Mouse (Mus musculus) monocyte, adult 5-6 weeks (primary cell): ENCODE measurements around the gene Pgm5. TPM values are rescaled to one million over a fixed set of nuclear protein-coding genes. Genes with fewer than 3 reads are reported as not detected.

Source experiments
- ATAC-seq: fragments of 153-309, 156-312 bp; replicated peaks from 2 replicates; pipeline ENCODE4 v1.8.0; 2017; ENCODE audit warnings: mild to moderate bottlenecking; ENCODE audit not compliant: low TSS enrichment, insufficient number of reproducible peaks, severe bottlenecking, poor library complexity, low FRiP score
- total RNA-seq: library from RNA; stranded (forward); fragments of 200-1000, 200-491, 200-594 nt; gene quantifications from 3 replicates; pipeline ENCODE4 v1.2.3, GENCODE M21; 2017

Gene Pgm5
- total RNA-seq, 1 experiment from 2014 or later, result not detected

GRCm38 (mm10) chr19:24793545-24794139 is 68.0 kb downstream of the Pgm5 start:
- no peak for ATAC-seq

- no peak for ATAC-seq
Observed at GRCm38 (mm10) chr19:24792876-24793275, 68.8 kb downstream of the Pgm5 start.

- no peak for ATAC-seq
Observed at GRCm38 (mm10) chr19:24785898-24786297, 75.8 kb downstream of the Pgm5 start.

- ATAC-seq, result no peak
Observed at GRCm38 (mm10) chr19:24785056-24785675, 76.5 kb downstream of the Pgm5 start.

- ATAC-seq, result no peak
Observed at GRCm38 (mm10) chr19:24783736-24784135, 77.9 kb downstream of the Pgm5 start.

- no peak for ATAC-seq
Observed at GRCm38 (mm10) chr19:24779996-24780395, 81.7 kb downstream of the Pgm5 start.

- ATAC-seq, result no peak
Observed at GRCm38 (mm10) chr19:24770345-24770744, 91.3 kb downstream of the Pgm5 start.

GRCm38 (mm10) chr19:24767401-24767800 is 94.3 kb downstream of the Pgm5 start:
- ATAC-seq, result no peak

- no peak for ATAC-seq
Observed at GRCm38 (mm10) chr19:24762473-24763149, 99.0 kb downstream of the Pgm5 start.

- no peak for ATAC-seq
Observed at GRCm38 (mm10) chr19:24756627-24757026, 105.0 kb downstream of the Pgm5 start.

GRCm38 (mm10) chr19:24754440-24754785 is 107.2 kb downstream of the Pgm5 start:
- no peak for ATAC-seq

GRCm38 (mm10) chr19:24753617-24754439 is 107.8 kb downstream of the Pgm5 start:
- ATAC-seq, result no peak

GRCm38 (mm10) chr19:24752873-24753538 is 108.6 kb downstream of the Pgm5 start:
- ATAC-seq, result no peak

- ATAC-seq, result no peak
Observed at GRCm38 (mm10) chr19:24746266-24746875, 115.3 kb downstream of the Pgm5 start.

- no peak for ATAC-seq
Observed at GRCm38 (mm10) chr19:24742606-24743005, 119.0 kb downstream of the Pgm5 start.

- no peak for ATAC-seq
Observed at GRCm38 (mm10) chr19:24738786-24739185, 122.9 kb downstream of the Pgm5 start.

- no peak for ATAC-seq
Observed at GRCm38 (mm10) chr19:24738026-24738425, 123.6 kb downstream of the Pgm5 start.

GRCm38 (mm10) chr19:24735484-24736128 is 126.0 kb downstream of the Pgm5 start:
- no peak for ATAC-seq
